Mouse (Mus musculus) ovary, postnatal 14 days (tissue): ENCODE results near the gene 5730522E02Rik.
A peak's percentile ranks its signal among the peaks of the same experiment; 100 is the strongest.

Experiments
- DNase-seq: peaks from one replicate; pipeline ENCODE4 v3.0.0; 2022; ENCODE audit warnings: low spot score

5730522E02Rik gene

DNA sequence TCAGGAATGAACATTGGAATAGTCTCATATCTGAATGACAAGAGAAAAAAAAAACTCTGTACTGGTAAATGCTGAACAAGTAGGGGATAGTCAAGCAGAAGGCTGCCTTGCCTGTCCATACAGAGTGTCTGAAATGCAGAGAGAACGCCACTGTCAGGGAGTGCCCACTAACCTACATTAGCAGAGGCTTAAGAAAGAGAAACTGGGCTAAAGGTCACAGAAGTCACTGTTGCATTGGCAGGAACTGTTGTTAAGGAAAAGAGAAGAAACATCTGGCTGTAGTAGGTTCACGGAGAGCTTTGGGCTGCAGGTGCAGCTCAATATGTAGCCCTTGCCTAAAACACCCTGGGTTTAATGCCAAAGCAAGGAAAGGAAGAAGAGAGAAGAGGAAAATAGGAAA lies 82.2 kb downstream of the 5730522E02Rik start:
- no peak for DNase-seq

DNA sequence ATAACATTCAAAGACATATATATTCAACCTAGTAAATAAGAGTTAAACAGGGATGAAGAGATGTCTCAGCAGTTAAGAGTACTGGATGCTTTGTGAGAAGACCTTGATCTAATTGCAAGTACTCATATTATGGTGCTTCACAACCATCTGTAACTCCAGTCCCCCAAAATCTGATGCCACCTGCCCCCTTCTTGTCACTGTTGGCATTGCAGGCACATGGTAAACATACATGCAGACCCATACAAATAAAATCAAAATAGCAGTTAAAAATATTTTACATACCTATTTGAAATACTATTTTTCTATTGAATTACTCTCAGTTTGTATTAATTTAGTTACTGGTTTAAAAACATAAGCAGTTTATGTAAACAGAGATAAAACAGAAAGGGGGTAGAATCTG lies 84.6 kb downstream of the 5730522E02Rik start:
- DNase-seq = no peak

DNA sequence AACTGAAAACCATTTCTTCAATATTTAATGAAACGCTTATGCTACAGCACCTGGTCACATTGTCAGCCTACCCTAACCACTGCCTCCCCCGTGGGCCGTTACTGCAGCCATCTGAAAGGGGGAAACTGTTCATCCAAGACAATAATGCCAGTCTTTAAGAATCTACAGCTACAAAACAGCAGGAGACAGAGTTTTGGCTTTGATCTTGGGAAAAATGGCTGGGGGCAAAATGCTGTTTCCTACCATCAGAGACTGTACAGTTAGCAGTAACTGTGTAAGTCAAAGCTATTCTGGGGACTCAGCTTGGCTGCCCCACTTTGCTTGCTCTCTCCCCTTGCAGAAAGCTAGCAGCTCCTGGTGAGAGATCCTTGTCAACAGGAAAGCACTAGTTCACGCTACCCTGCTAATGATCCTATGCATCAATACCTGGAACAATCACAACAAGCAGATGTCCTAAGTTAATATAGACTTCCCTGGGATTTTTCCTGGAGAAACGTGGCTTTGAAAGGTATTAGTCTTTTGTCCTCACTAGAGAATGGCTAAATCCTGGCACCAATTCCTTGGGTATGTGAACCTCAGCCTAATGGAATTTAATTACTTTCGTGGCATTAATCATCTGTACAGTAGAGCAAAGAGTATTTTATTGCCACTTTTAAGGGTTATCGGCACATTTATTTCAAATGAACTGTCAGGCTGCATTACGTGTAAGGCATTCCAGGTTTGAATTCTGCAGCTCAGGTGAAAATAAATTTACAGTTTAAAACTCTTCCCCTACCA lies 89.6 kb downstream of the 5730522E02Rik start:
- DNase-seq = no peak

- no peak for DNase-seq
Observed at GRCm38 (mm10) chr11:26117651-26118050, 92.9 kb downstream of the 5730522E02Rik start.

DNA sequence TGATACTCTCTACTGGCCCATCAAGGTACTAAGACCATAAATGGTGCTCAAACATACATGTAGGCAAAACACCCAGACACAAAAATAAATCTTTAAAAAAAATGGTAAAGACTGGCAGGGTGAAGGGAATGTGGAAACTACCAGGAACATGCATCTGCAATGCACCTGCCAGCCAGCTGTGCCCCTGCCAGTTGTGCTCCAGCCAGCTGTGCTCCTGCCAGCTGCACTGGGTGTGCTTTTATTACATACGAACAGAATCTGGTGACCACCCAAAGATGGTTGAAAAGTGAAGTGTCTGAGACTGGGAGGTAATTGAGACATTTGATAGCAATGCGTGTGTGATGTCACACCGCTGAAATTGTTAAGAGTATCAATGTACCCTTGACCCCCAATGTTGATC lies 98.4 kb downstream of the 5730522E02Rik start:
- DNase-seq = no peak

GRCm38 (mm10) chr11:26108647-26109046 lies 101.9 kb downstream of the 5730522E02Rik start:
- DNase-seq = no peak

DNA sequence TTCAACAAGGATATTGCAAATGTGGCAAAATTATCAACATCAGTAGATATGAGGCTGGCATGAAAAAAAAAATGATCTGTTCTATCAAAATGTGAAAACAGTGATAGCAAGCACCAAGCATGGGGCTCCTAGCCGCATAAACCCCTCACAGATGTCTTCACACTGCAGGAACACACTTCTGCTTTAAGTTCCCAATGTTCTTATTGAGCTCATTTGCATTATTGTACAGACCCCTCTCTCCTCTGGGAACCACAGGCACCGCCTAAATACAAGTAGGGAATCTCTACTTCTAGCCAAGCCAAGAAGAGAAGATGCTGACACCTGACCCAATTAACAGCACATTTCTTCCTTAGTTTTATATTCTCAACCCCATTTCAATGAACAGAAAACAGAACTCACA lies 105.9 kb downstream of the 5730522E02Rik start:
- DNase-seq = no peak

GRCm38 (mm10) chr11:26103698-26104097 lies 106.9 kb downstream of the 5730522E02Rik start:
- DNase-seq = no peak

GRCm38 (mm10) chr11:26102878-26103277 lies 107.7 kb downstream of the 5730522E02Rik start:
- DNase-seq = no peak

DNA sequence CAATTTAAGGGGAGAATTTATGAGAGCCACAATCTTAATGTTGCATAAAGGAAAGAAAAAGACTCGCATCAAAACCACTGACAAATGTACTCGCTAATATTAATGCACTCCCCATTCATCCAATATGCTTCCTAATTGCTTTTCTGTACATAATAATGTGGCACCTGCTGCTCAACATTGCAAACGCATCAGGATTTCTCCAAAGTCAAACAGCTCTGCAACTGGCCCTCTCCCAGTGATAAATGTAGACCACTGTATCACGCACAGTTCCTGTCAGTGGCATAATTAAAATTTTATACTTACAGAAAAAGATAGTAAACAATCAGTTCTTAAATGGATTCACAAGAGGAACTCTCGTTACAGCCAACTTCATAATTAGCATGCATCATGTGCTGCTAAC lies 110.5 kb downstream of the 5730522E02Rik start:
- DNase-seq = no peak

DNA sequence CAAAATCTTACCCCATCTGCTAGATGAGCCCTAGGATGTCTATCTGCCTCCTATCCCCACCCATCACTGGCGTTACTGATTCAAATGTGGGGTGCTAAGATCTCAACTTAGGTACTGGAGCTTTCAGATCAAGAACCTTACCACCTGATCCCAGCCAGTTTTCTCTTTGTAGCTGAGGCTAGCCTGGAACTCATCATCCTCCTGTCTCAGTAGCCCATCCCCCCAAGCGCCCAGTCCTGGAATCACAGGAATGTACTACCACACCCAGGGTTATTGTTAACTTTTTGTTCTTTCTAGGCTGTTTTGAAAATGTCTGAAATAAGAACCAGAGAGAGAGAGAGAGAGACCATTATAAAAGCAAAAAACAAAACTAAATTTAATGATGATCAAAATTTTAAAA lies 111.6 kb downstream of the 5730522E02Rik start:
- DNase-seq = no peak

DNA sequence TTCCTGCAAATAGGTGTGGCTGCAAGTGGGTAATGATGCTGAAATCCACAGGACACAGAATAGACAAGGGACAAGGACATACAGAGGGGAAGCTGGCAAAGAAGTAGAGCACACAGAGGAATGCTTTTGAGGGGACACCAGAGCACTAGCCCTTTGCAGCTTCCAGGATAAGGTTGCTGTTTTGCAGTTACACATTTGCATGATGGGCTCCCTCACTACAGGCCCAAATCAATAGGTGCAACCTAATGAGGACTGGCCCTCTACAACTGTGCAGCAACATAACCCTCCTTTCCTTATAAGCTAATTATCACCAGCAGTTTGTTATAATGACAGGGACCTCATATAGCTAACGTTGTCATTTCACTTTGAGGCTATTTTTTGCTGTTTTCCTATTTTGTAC lies 114.5 kb downstream of the 5730522E02Rik start:
- no peak for DNase-seq

- DNase-seq = no peak
Observed at GRCm38 (mm10) chr11:26088993-26089392, 121.6 kb downstream of the 5730522E02Rik start.

GRCm38 (mm10) chr11:26086679-26087078 lies 123.9 kb downstream of the 5730522E02Rik start:
- no peak for DNase-seq

GRCm38 (mm10) chr11:26085380-26086035 lies 125.1 kb downstream of the 5730522E02Rik start:
- no peak for DNase-seq

GRCm38 (mm10) chr11:26076335-26076734 lies 134.2 kb downstream of the 5730522E02Rik start:
- no peak for DNase-seq

- DNase-seq = no peak
Observed at GRCm38 (mm10) chr11:26075536-26075935, 135.0 kb downstream of the 5730522E02Rik start.

DNA sequence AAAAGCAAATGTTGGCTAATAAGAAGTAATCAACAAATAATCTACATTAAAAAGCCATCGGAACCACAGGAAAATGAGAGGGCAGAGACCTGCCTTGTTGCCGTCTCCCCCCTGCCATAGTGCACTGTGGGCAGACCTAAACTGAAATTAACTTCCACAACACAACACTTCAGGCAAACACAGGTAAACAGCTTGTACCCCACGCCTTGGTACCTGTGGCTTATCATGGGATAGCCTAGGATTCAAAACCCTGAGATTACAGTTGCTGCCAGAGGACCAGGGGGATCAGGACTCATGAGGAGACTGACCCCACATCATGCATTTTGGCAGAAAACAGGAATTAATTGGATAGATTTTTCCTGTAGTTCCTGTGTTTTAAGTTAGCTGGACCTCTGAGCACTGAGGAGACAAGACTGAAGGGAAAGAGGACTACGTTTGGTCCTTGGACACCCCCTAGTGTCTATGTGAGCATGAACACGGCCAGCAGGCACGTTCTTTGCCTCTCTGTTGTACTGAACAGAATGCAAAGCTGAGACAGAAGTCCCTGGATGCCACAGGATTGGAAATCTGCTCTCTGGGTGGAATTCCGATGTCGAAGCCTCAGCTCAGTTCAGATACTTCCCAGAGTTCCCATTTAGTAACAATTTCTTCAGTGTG lies 136.8 kb downstream of the 5730522E02Rik start:
- DNase-seq = peak; percentile 21

DNA sequence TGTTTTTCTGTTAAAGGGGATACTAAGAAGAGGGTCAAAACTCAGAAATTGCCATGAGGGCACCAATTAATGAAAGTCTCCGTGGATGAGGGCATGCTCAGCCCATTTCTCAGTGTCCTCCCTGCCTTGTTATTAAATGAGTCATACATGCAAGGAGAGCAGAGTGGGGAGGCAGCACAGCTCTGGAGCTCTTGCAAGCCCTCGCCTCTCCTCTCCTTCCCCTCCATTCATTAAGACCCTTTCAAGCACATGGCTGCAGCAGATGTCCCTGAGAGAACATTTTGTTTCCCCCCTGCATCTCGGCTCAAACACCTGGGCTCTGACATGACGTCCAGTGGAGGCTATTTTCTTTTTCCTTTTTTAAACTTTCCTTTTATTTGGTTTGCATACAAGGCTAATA lies 138.5 kb downstream of the 5730522E02Rik start:
- DNase-seq = no peak

DNA sequence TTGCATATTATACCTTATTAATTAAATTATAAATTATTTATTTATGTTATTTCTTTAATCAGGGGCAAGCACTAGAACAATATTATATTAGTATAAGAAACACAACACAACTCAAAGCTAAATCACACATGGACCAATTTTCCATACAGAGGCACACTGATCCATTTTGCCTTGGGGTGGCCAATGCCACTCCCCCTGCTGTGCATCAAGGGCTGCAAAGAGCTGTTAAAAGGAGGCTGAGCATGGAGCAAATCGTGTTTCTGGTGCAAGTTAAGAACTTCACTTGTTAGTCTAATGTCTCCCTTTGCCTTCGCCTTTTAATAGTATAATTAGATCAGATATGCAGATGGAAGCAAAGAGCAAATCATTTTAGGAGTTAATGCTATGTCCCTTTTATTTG lies 147.3 kb downstream of the 5730522E02Rik start:
- no peak for DNase-seq

GRCm38 (mm10) chr11:26061471-26062137 lies 149.0 kb downstream of the 5730522E02Rik start:
- DNase-seq = no peak

DNA sequence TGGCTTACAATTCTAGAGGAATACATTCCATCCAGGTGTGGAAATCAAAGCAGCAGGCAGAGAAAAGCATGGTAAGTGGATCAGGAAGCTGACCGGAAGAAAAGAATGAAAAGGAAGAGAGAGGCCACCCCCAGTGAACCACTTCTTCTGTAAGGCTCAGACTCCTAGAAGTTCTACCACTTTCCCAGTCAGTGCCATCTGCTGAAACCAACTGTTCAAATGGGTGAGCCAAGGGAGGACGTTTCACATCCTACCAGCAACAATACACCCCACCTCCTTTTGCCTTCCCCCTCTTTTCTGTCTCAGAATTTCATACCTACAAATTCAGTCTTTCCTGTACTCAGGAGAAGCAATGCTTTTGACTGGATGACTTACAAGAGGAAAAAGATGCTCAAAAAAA lies 197.0 kb downstream of the 5730522E02Rik start:
- no peak for DNase-seq

DNA sequence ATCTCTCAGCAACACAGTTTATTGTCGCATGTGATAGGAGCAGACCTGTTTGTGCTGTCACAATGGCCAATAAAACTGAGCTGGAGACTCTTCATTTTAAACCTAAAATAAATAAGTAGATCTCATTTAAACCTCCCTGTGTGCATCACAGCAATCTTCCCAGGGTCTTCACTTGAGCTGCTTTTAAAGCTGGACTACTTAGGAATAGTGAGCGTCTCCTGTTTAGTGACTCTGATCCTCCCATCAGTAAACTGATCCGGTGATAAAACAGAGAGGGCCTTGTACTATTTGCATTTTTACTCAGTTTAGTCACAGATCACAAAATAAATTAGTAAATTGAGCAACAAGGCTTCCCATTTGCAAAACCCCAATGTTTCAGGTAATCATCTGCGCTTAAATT lies 206.5 kb downstream of the 5730522E02Rik start:
- DNase-seq = no peak
